Mouse (Mus musculus): Measurements from ENCODE around the gene Ccdc152. TPM values are rescaled to one million over a fixed set of nuclear protein-coding genes. Genes with fewer than 3 reads are reported as not detected.

Gene Ccdc152
- total and polyA plus RNA-seq, 2 experiments: 5.3 to 12.5 TPM

DNA sequence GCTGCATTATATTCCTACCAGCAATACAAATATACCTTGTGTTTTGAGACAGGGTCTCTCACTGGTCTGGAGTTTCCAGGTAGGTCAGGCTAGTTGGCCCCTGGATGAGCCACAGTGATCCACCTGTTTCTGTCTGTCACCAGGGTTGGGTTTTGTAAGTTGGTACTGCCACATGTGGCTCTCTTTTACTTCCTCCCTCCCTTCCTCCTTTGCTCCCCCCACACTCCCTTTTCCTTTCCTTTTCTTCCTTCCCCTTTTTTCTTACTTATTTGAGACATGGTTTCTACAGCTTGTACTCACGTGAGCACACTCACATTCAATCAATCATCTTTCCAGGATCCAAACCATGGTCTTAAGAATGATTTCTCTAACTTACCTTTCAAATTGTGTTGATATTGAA, 9.8 kb downstream of the Ccdc152 start:
- no peaks in the 10 kb centered on the region for H3K27me3 ChIP-seq (ENCODE audit: control insufficient read depth, insufficient read depth, low read length)
- H3K4me3 ChIP-seq (ENCODE audit: insufficient read depth, low read depth, low read length): no peak overlapping the region

GRCm38 (mm10) chr15:3290435-3290834, 12.9 kb downstream of the Ccdc152 start:
- no peaks in the 10 kb centered on the region for H3K27me3 ChIP-seq (ENCODE audit: control insufficient read depth, insufficient read depth, low read length)
- 89% methylated on average over 3 of the region's 3 CpGs for WGBS
- no peaks in the 10 kb centered on the region for H3K4me1 ChIP-seq (ENCODE audit: control insufficient read depth, insufficient read depth, low read length)
- H3K4me3 ChIP-seq (ENCODE audit: insufficient read depth, low read depth, low read length): no peak overlapping the region
- TF ChIP-seq POLR2A (IDR thresholded peaks at IDR 0.05; ENCODE audit: extremely low read depth, insufficient read depth, low read length) (no peak), CTCF (IDR thresholded peaks at IDR 0.05; ENCODE audit: low read depth, low read length) (no peak)
- no peak overlapping the region for H3K9ac ChIP-seq (ENCODE audit: low read depth, low read length)
- no peak overlapping the region for H3K27ac ChIP-seq (replicated peaks; ENCODE audit: insufficient read depth, low read depth, low read length)
- H3K36me3 ChIP-seq (ENCODE audit: control insufficient read depth, insufficient read depth, low read length): peaks cover 11% of the 10 kb centered on the region; the same call in 1 of the 2 replicates
- H3K79me2 ChIP-seq (ENCODE audit: control insufficient read depth, insufficient read depth, low read length): no peaks in the 10 kb centered on the region
- DNase-seq (ENCODE audit: extremely low read depth, low read depth, low spot score): no peak

More for the DNA sequence above, 9.8 kb downstream of the Ccdc152 start:
- Histone ChIP-seq H3K27ac (replicated peaks; ENCODE audit: insufficient read depth, low read depth, low read length) (no peak overlapping the region), H3K36me3 (ENCODE audit: control insufficient read depth, insufficient read depth, low read length) (peaks cover 12% of the 10 kb centered on the region), H3K4me1 (ENCODE audit: control insufficient read depth, insufficient read depth, low read length) (no peaks in the 10 kb centered on the region), H3K9ac (ENCODE audit: low read depth, low read length) (no peak overlapping the region), H3K79me2 (ENCODE audit: control insufficient read depth, insufficient read depth, low read length) (no peaks in the 10 kb centered on the region)
- no peak for DNase-seq (ENCODE audit: extremely low read depth, low read depth, low spot score)
- 72% methylated on average over 1 of the region's 1 CpGs for WGBS
- no peak for TF ChIP-seq CTCF (IDR thresholded peaks at IDR 0.05; ENCODE audit: low read depth, low read length)

- H3K36me3 ChIP-seq (ENCODE audit: control insufficient read depth, insufficient read depth, low read length): peaks cover 10% of the 10 kb centered on the region; the same call in 1 of the 2 replicates
- no peaks in the 10 kb centered on the region; the same call in 1 of the 2 replicates for H3K4me1 ChIP-seq (ENCODE audit: control insufficient read depth, insufficient read depth, low read length)
- H3K27ac ChIP-seq (replicated peaks; ENCODE audit: insufficient read depth, low read depth, low read length): no peak overlapping the region
- no peak overlapping the region for H3K4me3 ChIP-seq (ENCODE audit: insufficient read depth, low read depth, low read length)
- no peak for DNase-seq (ENCODE audit: extremely low read depth, low read depth, low spot score)
- TF ChIP-seq POLR2A (IDR thresholded peaks at IDR 0.05; ENCODE audit: extremely low read depth, insufficient read depth, low read length) (no peak), CTCF (IDR thresholded peaks at IDR 0.05; ENCODE audit: low read depth, low read length) (no peak)
- H3K79me2 ChIP-seq (ENCODE audit: control insufficient read depth, insufficient read depth, low read length): no peaks in the 10 kb centered on the region
- no peak overlapping the region for H3K9ac ChIP-seq (ENCODE audit: low read depth, low read length)
- H3K27me3 ChIP-seq (ENCODE audit: control insufficient read depth, insufficient read depth, low read length): no peaks in the 10 kb centered on the region
These were observed 17.3 kb downstream of the Ccdc152 start for GRCm38 (mm10) chr15:3286032-3286431.

GRCm38 (mm10) chr15:3281737-3282136, 21.6 kb downstream of the Ccdc152 start:
- TF ChIP-seq POLR2A (IDR thresholded peaks at IDR 0.05; ENCODE audit: extremely low read depth, insufficient read depth, low read length) (no peak), CTCF (IDR thresholded peaks at IDR 0.05; ENCODE audit: low read depth, low read length) (no peak)
- H3K27ac ChIP-seq (replicated peaks; ENCODE audit: insufficient read depth, low read depth, low read length): no peak overlapping the region

GRCm38 (mm10) chr15:3281216-3281615, 22.1 kb downstream of the Ccdc152 start:
- H3K27ac ChIP-seq (replicated peaks; ENCODE audit: insufficient read depth, low read depth, low read length): no peak overlapping the region
- TF ChIP-seq POLR2A (IDR thresholded peaks at IDR 0.05; ENCODE audit: extremely low read depth, insufficient read depth, low read length) (0 out of 2 replicates have a peak, but pooled peaks have one; percentile 35), CTCF (IDR thresholded peaks at IDR 0.05; ENCODE audit: low read depth, low read length) (no peak)
- no peak overlapping the region for H3K9ac ChIP-seq (ENCODE audit: low read depth, low read length)
- no peak overlapping the region for H3K4me3 ChIP-seq (ENCODE audit: insufficient read depth, low read depth, low read length)
- H3K79me2 ChIP-seq (ENCODE audit: control insufficient read depth, insufficient read depth, low read length): no peaks in the 10 kb centered on the region
- peaks cover 43% of the 10 kb centered on the region for H3K36me3 ChIP-seq (ENCODE audit: control insufficient read depth, insufficient read depth, low read length)
- H3K27me3 ChIP-seq (ENCODE audit: control insufficient read depth, insufficient read depth, low read length): no peaks in the 10 kb centered on the region
- H3K4me1 ChIP-seq (ENCODE audit: control insufficient read depth, insufficient read depth, low read length): peaks cover 5% of the 10 kb centered on the region
- peak; percentile 86 for DNase-seq (ENCODE audit: extremely low read depth, low read depth, low spot score)

More at GRCm38 (mm10) chr15:3281737-3282136, 21.6 kb downstream of the Ccdc152 start:
- WGBS: 26% methylated on average over 1 of the region's 1 CpGs
- Histone ChIP-seq H3K9ac (ENCODE audit: low read depth, low read length) (no peak overlapping the region), H3K79me2 (ENCODE audit: control insufficient read depth, insufficient read depth, low read length) (no peaks in the 10 kb centered on the region), H3K4me1 (ENCODE audit: control insufficient read depth, insufficient read depth, low read length) (peaks cover 5% of the 10 kb centered on the region), H3K36me3 (ENCODE audit: control insufficient read depth, insufficient read depth, low read length) (peaks cover 39% of the 10 kb centered on the region), H3K4me3 (ENCODE audit: insufficient read depth, low read depth, low read length) (no peak overlapping the region), H3K27me3 (ENCODE audit: control insufficient read depth, insufficient read depth, low read length) (no peaks in the 10 kb centered on the region)
- peak; percentile 85 for DNase-seq (ENCODE audit: extremely low read depth, low read depth, low spot score)

- peak; percentile 43 for DNase-seq (ENCODE audit: extremely low read depth, low read depth, low spot score)
- no peak overlapping the region for H3K9ac ChIP-seq (ENCODE audit: low read depth, low read length)
- H3K4me3 ChIP-seq (ENCODE audit: insufficient read depth, low read depth, low read length): no peak overlapping the region
- no peaks in the 10 kb centered on the region for H3K27me3 ChIP-seq (ENCODE audit: control insufficient read depth, insufficient read depth, low read length)
- H3K79me2 ChIP-seq (ENCODE audit: control insufficient read depth, insufficient read depth, low read length): peaks cover under 1% of the 10 kb centered on the region; the same call in 1 of the 2 replicates
- 0 out of 2 replicates have a peak overlapping the region, but pooled peaks have one; percentile 6 for H3K27ac ChIP-seq (replicated peaks; ENCODE audit: insufficient read depth, low read depth, low read length)
- WGBS: 71% methylated on average over 7 of the region's 7 CpGs
- H3K4me1 ChIP-seq (ENCODE audit: control insufficient read depth, insufficient read depth, low read length): peaks cover 5% of the 10 kb centered on the region
- H3K36me3 ChIP-seq (ENCODE audit: control insufficient read depth, insufficient read depth, low read length): peaks cover 55% of the 10 kb centered on the region
- peak; percentile 33; the same call in 1 of the 2 replicates for TF ChIP-seq CTCF (IDR thresholded peaks at IDR 0.05; ENCODE audit: low read depth, low read length)
- no peak for TF ChIP-seq POLR2A (IDR thresholded peaks at IDR 0.05; ENCODE audit: extremely low read depth, insufficient read depth, low read length)
These were observed 24.1 kb downstream of the Ccdc152 start for GRCm38 (mm10) chr15:3279242-3279641.
